Mouse (Mus musculus) hindbrain, postnatal 0 days (tissue): ENCODE measurements around the gene Ears2. TPM values are rescaled to one million over a fixed set of nuclear protein-coding genes. Genes with fewer than 3 reads are reported as not detected.

ENCODE experiments used
- ATAC-seq: fragments of 200-750 bp; cut with Nextera tagmentation; 2 replicates; pipeline ENCODE4 v1.8.0; 2017; ENCODE audit warnings: mild to moderate bottlenecking, moderate TSS enrichment, moderate library complexity
- DNase-seq: peaks from one replicate; pipeline ENCODE4 v3.0.0-alpha.2; 2015; ENCODE audit warnings: low spot score
- H3K27ac ChIP-seq: fragments of 300-500 bp; sonication (generic); 2 replicates; pipeline ENCODE4 v1.5.1; 2014; ENCODE audit warnings: mild to moderate bottlenecking
- H3K27me3 ChIP-seq: fragments of 300-500 bp; sonication (generic); 2 replicates; pipeline ENCODE4 v1.6.1; 2014; ENCODE audit warnings: low read length, mixed read lengths; ENCODE audit not compliant: insufficient read depth
- H3K36me3 ChIP-seq: fragments of 300-500 bp; sonication (generic); 2 replicates; pipeline ENCODE4 v1.6.1; 2014; ENCODE audit warnings: low read length, mixed read lengths; ENCODE audit not compliant: insufficient read depth
- H3K4me1 ChIP-seq: fragments of 300-500 bp; sonication (generic); 2 replicates; pipeline ENCODE4 v1.6.1; 2014; ENCODE audit warnings: antibody characterized with exemption, low read length, mixed read lengths; ENCODE audit not compliant: insufficient read depth
- H3K4me2 ChIP-seq: fragments of 300-500 bp; sonication (generic); 2 replicates; pipeline ENCODE4 v1.6.1; 2014; ENCODE audit warnings: low read depth, mild to moderate bottlenecking, low read length, moderate library complexity, mixed read lengths
- H3K4me3 ChIP-seq: fragments of 300-500 bp; sonication (generic); 2 replicates; pipeline ENCODE4 v1.5.1; 2014; ENCODE audit warnings: low read length
- H3K9ac ChIP-seq: fragments of 300-500 bp; sonication (generic); replicated peaks from 2 replicates; pipeline ENCODE4 v1.6.1; 2014; ENCODE audit warnings: mild to moderate bottlenecking, low read length, moderate library complexity, mixed read lengths
- H3K9me3 ChIP-seq: fragments of 300-500 bp; sonication (generic); 2 replicates; pipeline ENCODE4 v1.6.1; 2016; ENCODE audit warnings: low read length, mixed read lengths
- CTCF ChIP-seq: IDR thresholded peaks from 2 replicates; pipeline ENCODE4 v1.5.1; 2016; ENCODE audit warnings: antibody characterized with exemption, control low read depth, low read depth
- WGBS: fragments of 180-500 bp; shearing (Covaris S2); extraction: QIAGEN DNeasy Blood & Tissue Kit; methylation state at CpG from one replicate; pipeline ENCODE4 v1.1.7; 2014; 5-methylcytosine and 5-hydroxymethylcytosine counted together
- polyA plus RNA-seq: library from polyadenylated mRNA; unstranded; fragments of >200 nt; fragmentation: Nextera tagmentation; extraction: Ambion mirVana; gene quantifications from 2 replicates; pipeline ENCODE4 v1.2.1, GENCODE M21; 2015
- total RNA-seq: library from RNA; depleted of rRNA; stranded (reverse); fragments of >200 nt; gene quantifications from 2 replicates; pipeline ENCODE4 v1.2.3, GENCODE M21; 2014

Ears2 gene
- total and polyA plus RNA-seq, 2 experiments from 2014 or later = 7.9 to 14.5 TPM

DNA sequence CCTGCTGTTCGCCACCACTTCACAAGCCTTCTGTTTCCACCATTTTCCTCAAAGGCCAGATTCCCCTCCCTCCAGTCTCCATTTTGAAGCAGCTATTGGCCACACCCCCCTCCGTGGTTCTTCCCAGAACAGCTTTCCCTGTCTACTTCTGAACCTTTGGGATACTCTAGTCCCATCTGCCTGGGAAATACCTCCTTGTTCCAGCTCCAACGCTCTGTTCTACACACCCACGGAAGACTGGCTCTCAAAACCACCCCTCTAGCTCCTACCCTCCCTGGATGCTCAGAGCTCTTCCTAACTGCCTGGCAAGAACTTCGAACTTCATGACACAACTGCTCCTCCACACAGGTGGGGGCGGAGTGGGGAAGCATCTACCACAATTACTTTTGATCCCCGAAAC lies 48.1 kb downstream of the Ears2 start:
- no peaks in the 10 kb centered on the region for H3K36me3 ChIP-seq
- H3K9ac ChIP-seq = no peak overlapping the region
- no peaks in the 10 kb centered on the region for H3K27me3 ChIP-seq
- no peak overlapping the region for H3K27ac ChIP-seq
- H3K9me3 ChIP-seq = no peaks in the 10 kb centered on the region
- ATAC-seq (no peak), DNase-seq (no peak)
- peaks cover 19% of the 10 kb centered on the region for H3K4me1 ChIP-seq
- 85% methylated on average over 7 of the region's 7 CpGs for WGBS
- no peak overlapping the region for H3K4me3 ChIP-seq
- peak overlapping the region; percentile 75 for H3K4me2 ChIP-seq
- no peak for TF ChIP-seq CTCF

DNA sequence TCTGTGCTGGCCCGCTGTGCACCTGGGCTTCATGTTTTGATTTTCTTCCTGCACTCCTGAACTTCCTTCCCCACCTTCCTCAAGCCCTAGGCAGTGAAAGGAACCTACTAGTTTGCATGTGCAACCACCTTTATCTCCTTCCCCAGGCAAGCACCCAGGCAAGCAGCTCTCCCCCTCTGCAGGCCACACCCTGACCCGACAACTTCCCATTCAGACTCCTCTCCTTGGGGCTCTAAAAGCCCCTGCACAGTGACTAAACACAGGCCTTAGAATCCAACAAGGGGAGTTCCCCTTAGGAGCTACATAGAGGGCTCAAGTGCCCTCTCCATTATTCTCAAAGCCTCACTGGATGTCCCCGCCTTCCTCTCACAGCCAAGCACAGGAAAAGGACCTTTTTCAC lies 48.8 kb downstream of the Ears2 start:
- Histone ChIP-seq H3K9ac (no peak overlapping the region), H3K4me1 (peaks cover 19% of the 10 kb centered on the region), H3K4me2 (peak overlapping the region; percentile 75), H3K36me3 (no peaks in the 10 kb centered on the region), H3K27ac (no peak overlapping the region), H3K27me3 (no peaks in the 10 kb centered on the region), H3K9me3 (no peaks in the 10 kb centered on the region), H3K4me3 (no peak overlapping the region)
- TF ChIP-seq CTCF = no peak
- 77% methylated on average over 3 of the region's 3 CpGs for WGBS
- ATAC-seq (no peak), DNase-seq (no peak)

DNA sequence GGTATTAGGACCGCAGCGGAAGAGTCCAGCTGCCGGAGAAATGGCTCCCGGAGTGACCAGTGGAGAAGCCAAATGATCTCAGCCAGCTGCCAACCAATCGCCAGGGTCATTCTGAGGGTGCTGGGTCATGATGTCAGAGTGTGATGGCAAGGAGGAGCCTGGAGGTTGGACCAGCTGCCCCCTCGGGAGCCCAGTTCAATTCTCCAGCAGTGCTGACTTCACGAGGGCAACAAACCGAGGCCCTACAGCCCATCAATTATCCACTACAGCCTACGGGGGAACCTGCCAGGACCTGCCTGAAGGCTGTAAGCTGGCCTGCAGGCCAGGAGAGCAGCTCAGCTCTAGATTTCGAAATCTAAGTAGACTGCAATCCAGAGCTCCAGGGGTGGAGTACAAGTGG lies 51.3 kb downstream of the Ears2 start:
- H3K27ac ChIP-seq = no peak overlapping the region
- no peak overlapping the region for H3K4me3 ChIP-seq
- no peak for DNase-seq
- no peak overlapping the region for H3K9ac ChIP-seq
- H3K4me2 ChIP-seq = 0 out of 2 replicates have a peak overlapping the region, but pooled peaks have one; percentile 3
- WGBS = 54% methylated on average over 10 of the region's 10 CpGs
- peaks cover 19% of the 10 kb centered on the region for H3K4me1 ChIP-seq
- ATAC-seq = no peak
- no peaks in the 10 kb centered on the region for H3K9me3 ChIP-seq
- peaks cover 6% of the 10 kb centered on the region; the same call in 1 of the 2 replicates for H3K36me3 ChIP-seq
- no peaks in the 10 kb centered on the region for H3K27me3 ChIP-seq
- no peak for TF ChIP-seq CTCF

DNA sequence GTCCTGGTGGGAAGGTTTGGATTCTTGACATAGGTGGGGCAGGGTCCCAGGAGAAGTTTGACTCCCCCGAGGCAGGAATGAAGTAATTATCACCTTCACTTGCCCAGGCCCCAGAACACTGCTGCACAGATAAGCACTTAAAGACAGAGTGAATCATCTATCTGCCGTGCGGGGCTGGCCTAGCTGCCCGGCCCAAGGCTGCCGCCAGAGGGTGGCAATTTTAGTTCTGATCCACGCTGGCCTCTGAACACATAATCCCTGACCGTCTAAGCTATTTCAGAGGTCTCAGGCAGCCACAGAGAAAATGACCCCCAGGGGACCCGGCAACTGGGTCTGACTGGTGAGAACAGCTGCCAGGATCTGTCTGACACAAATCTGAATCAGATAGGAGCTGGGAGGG lies 52.0 kb downstream of the Ears2 start:
- H3K9ac ChIP-seq = no peak overlapping the region
- H3K27ac ChIP-seq = no peak overlapping the region
- TF ChIP-seq CTCF = peak; percentile 12; the same call in 1 of the 2 replicates
- peak; percentile 4 for DNase-seq
- peaks cover 19% of the 10 kb centered on the region for H3K4me1 ChIP-seq
- H3K4me3 ChIP-seq = no peak overlapping the region
- ATAC-seq = no peak
- no peaks in the 10 kb centered on the region for H3K27me3 ChIP-seq
- H3K36me3 ChIP-seq = peaks cover 12% of the 10 kb centered on the region
- no peak overlapping the region for H3K4me2 ChIP-seq
- 58% methylated on average over 8 of the region's 8 CpGs for WGBS
- no peaks in the 10 kb centered on the region for H3K9me3 ChIP-seq

DNA sequence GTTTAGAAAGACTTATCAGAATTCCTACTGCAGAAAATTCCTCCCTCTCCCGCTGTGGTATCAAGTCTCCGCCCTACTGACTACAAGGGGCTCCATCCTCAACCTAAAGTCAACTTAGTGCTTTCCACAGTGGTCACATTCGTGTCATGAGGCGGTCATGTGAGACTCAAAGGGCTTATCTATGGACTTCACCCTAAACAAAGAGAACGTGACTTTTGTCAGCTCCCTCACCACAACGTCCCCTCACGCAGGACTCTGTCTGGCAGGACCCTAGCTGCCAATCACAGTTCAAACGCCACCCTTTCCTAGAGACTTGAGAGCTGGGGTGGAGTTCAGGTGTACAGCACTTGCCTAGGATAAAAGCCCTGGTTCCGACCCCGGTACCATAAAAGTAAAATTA lies 54.1 kb downstream of the Ears2 start:
- Histone ChIP-seq H3K36me3 (peaks cover 18% of the 10 kb centered on the region), H3K4me2 (no peak overlapping the region), H3K4me1 (0 out of 2 replicates have a peak, but pooled peaks cover 7% of the 10 kb centered on the region), H3K27me3 (no peaks in the 10 kb centered on the region), H3K27ac (no peak overlapping the region), H3K9ac (no peak overlapping the region), H3K4me3 (no peak overlapping the region), H3K9me3 (no peaks in the 10 kb centered on the region)
- WGBS = 87% methylated on average over 10 of the region's 10 CpGs
- no peak for ATAC-seq
- TF ChIP-seq CTCF = no peak
- no peak for DNase-seq

DNA sequence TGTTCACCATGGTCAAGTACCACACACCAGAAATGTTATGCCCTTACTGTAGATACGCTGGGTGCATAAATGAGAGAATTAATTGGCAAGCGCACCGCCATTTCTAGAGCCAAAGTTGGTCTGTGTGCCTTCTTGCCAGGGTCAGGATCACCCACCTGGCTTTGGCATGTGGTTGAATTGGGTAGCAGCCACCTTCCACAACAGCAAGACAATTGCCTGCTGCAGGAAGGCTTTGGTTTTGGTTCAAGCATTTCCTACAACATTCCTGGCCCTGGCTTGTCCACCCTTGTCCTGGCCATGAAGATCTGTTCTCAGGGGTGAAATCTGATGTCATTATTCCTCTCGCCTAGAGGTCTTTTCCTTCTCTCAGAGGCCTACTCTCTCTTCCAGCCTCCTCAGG lies 54.7 kb downstream of the Ears2 start:
- ATAC-seq = no peak
- H3K4me3 ChIP-seq = no peak overlapping the region
- peaks cover 24% of the 10 kb centered on the region for H3K36me3 ChIP-seq
- no peak overlapping the region for H3K9ac ChIP-seq
- no peak overlapping the region for H3K4me2 ChIP-seq
- no peaks in the 10 kb centered on the region for H3K27me3 ChIP-seq
- H3K9me3 ChIP-seq = no peaks in the 10 kb centered on the region
- no peak for TF ChIP-seq CTCF
- 90% methylated on average over 4 of the region's 4 CpGs for WGBS
- no peak overlapping the region for H3K27ac ChIP-seq
- no peak for DNase-seq
- H3K4me1 ChIP-seq = 0 out of 2 replicates have a peak, but pooled peaks cover 7% of the 10 kb centered on the region

DNA sequence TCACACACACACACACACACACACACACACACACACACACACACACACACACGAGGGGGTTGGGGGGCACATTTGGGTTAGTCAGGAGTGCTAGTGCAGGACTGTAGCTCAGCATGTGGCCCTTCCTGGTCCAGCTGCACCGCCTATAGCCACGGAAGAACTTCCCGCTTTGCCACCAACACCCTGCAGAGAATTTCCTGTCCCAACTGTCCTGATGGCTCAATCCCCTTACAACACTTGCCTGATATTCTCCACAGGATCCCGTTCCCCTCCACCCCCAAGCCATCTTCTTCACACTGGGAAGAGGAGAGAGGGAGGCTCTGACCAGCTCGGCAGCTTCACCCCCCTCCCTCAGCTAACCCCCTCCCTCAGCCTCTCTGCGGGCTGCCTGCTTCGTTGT lies 66.7 kb downstream of the Ears2 start:
- Histone ChIP-seq H3K4me1 (no peaks in the 10 kb centered on the region), H3K36me3 (peaks cover 65% of the 10 kb centered on the region), H3K27ac (no peak overlapping the region), H3K27me3 (no peaks in the 10 kb centered on the region), H3K9me3 (no peaks in the 10 kb centered on the region), H3K9ac (no peak overlapping the region), H3K4me2 (no peak overlapping the region), H3K4me3 (no peak overlapping the region)
- TF ChIP-seq CTCF = no peak
- WGBS = 67% methylated on average over 8 of the region's 8 CpGs
- no peak for ATAC-seq
- no peak for DNase-seq
